Mouse (Mus musculus): ENCODE measurements around the gene Rps25.

- no peak for TF ChIP-seq CTCF (IDR thresholded peaks at IDR 0.05; ENCODE audit: borderline replicate concordance, insufficient read depth, low read length)
- no peak for TF ChIP-seq POLR2A (IDR thresholded peaks at IDR 0.05; ENCODE audit: low read depth, low read length)
These were observed 11.8 kb downstream of the Rps25 start, which contains the start of gene Ccdc84 for GRCm38 (mm10) chr9:44418519-44419385.

All from embryonic fibroblast, embryonic 13.5 days (primary cell).